ENCODE assay signal across 16 mouse cellular contexts in the genomic region with DNA sequence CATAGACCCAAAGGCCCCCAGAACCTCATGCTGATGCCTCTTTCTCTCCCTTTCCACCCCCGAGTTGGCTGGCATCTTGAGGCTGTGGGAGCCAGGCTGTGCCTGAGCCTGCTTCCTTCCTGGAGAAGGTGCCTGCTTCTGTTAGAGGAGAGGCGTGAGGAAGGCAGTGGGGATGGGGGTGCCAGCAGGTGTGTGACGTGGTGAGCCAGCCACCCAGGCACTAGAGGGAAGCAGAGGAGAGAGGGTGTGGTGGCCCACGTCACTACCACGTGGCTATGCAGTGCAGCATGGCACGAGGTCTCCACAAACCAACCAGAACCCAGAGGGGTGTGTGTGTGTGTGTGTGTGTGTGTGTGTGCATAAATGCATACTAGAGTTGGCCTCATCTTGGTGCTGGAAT. TPM values are rescaled to one million over a fixed set of nuclear protein-coding genes. Genes with fewer than 3 reads are reported as not detected.
DNase-seq lines count a peak whose midpoint lies in the region; ATAC-seq lines count a peak whose summit lies in the region.
"Had no signal": no experiment of that assay in that cellular context is flagged by ENCODE, and none has a peak within 500 bp of the region (broad histone marks: within the 10 kb centered on the region; RNA-seq: fewer than 3 reads in every experiment).

No protein-coding gene starts in this region.

- no peaks in the 10 kb centered on the region for H3K36me3 ChIP-seq in forebrain, embryonic 10.5 days (replicated peaks)
- no peaks in the 10 kb centered on the region for H3K36me3 ChIP-seq in forebrain, embryonic 12.5 days (replicated peaks)
- H3K36me3 ChIP-seq in hindbrain, embryonic 16.5 days (ENCODE audit: control insufficient read depth, insufficient read depth, low read length): no peaks in the 10 kb centered on the region
- no peaks in the 10 kb centered on the region for H3K36me3 ChIP-seq in hindbrain, embryonic 12.5 days
- H3K36me3 ChIP-seq: G1E; kidney, embryonic 15.5 days; lung, embryonic 15.5 days had no signal

- no peaks in the 10 kb centered on the region for H3K9me3 ChIP-seq in forebrain, embryonic 10.5 days
- no peaks in the 10 kb centered on the region for H3K9me3 ChIP-seq in forebrain, embryonic 12.5 days
- no peaks in the 10 kb centered on the region for H3K9me3 ChIP-seq in hindbrain, embryonic 16.5 days (ENCODE audit: control insufficient read depth, low read length)
- H3K9me3 ChIP-seq in hindbrain, embryonic 12.5 days (replicated peaks): no peaks in the 10 kb centered on the region
- H3K9me3 ChIP-seq: G1E; kidney, embryonic 15.5 days; lung, embryonic 15.5 days had no signal

- intact Hi-C loops in left cerebral cortex, postnatal 25 days (cut with DNase I): no loop called here

- DNase-seq in forebrain, embryonic 10.5 days (ENCODE audit: extremely low spot score, low spot score): no peak
- peak; percentile 41 for DNase-seq in cerebellum, adult 8-10 months
- peak; percentile 88 to 90 for DNase-seq in frontal cortex, adult 2 months (ENCODE audit: extremely low spot score in 1 of 2, low spot score in 1 of 2)
- peak; percentile 83 to 98 for DNase-seq in left cerebral cortex, postnatal 25 days (ENCODE audit: low spot score in 2 of 2)
- DNase-seq: embryo, embryonic 11 days; thymus, postnatal 4 days had no signal

- peaks cover 60% of the 10 kb centered on the region for H3K4me1 ChIP-seq in forebrain, embryonic 10.5 days
- H3K4me1 ChIP-seq in forebrain, embryonic 12.5 days: peaks cover 45% of the 10 kb centered on the region
- peaks cover 9% of the 10 kb centered on the region for H3K4me1 ChIP-seq in hindbrain, embryonic 16.5 days (ENCODE audit: control insufficient read depth, insufficient read depth, low read depth, low read length)
- H3K4me1 ChIP-seq in hindbrain, embryonic 12.5 days: peaks cover 21% of the 10 kb centered on the region
- H3K4me1 ChIP-seq: lung, embryonic 15.5 days had no signal

- WGBS in forebrain, embryonic 10.5 days: 77% methylated on average over 6 of the region's 6 CpGs
- WGBS in forebrain, embryonic 12.5 days: 76% methylated on average over 6 of the region's 6 CpGs
- 68% methylated on average over 6 of the region's 6 CpGs for WGBS in hindbrain, embryonic 16.5 days
- 66% methylated on average over 6 of the region's 6 CpGs for WGBS in hindbrain, embryonic 12.5 days

- 0 out of 2 replicates have a peak, but pooled peaks cover 2% of the 10 kb centered on the region for H3K27me3 ChIP-seq in forebrain, embryonic 10.5 days (ENCODE audit: poor library complexity, severe bottlenecking)
- peaks cover 6% of the 10 kb centered on the region; the same call in 1 of the 2 replicates for H3K27me3 ChIP-seq in forebrain, embryonic 12.5 days
- no peaks in the 10 kb centered on the region for H3K27me3 ChIP-seq in hindbrain, embryonic 16.5 days (replicated peaks; ENCODE audit: control insufficient read depth, insufficient read depth, low read length)
- H3K27me3 ChIP-seq in hindbrain, embryonic 12.5 days: no peaks in the 10 kb centered on the region; the same call in 1 of the 2 replicates
- H3K27me3 ChIP-seq: lung, embryonic 15.5 days had no signal

- H3K27ac ChIP-seq in forebrain, embryonic 10.5 days: 0 out of 2 replicates have a peak overlapping the region, but pooled peaks have one; percentile 4
- no peak overlapping the region for H3K27ac ChIP-seq in forebrain, embryonic 12.5 days
- H3K27ac ChIP-seq in hindbrain, embryonic 16.5 days (ENCODE audit: low read depth, low read length): no peak overlapping the region
- no peak overlapping the region for H3K27ac ChIP-seq in hindbrain, embryonic 12.5 days
- H3K27ac ChIP-seq: hindbrain, embryonic 14.5 days; kidney, embryonic 15.5 days; lung, embryonic 15.5 days had no signal

- H3K4me3 ChIP-seq in forebrain, embryonic 10.5 days: no peak overlapping the region
- H3K4me3 ChIP-seq in forebrain, embryonic 12.5 days (replicated peaks): no peak overlapping the region
- H3K4me3 ChIP-seq in hindbrain, embryonic 16.5 days (ENCODE audit: low read length): no peak overlapping the region
- H3K4me3 ChIP-seq in hindbrain, embryonic 12.5 days: no peak overlapping the region
- H3K4me3 ChIP-seq: kidney, embryonic 15.5 days; lung, embryonic 15.5 days; myocyte had no signal

- H3K9ac ChIP-seq in forebrain, embryonic 12.5 days: no peak overlapping the region
- H3K9ac ChIP-seq in hindbrain, embryonic 16.5 days (ENCODE audit: low read depth, low read length): no peak overlapping the region
- no peak overlapping the region for H3K9ac ChIP-seq in hindbrain, embryonic 12.5 days
- H3K9ac ChIP-seq: hindbrain, embryonic 14.5 days; kidney, embryonic 15.5 days; lung, embryonic 15.5 days had no signal

- no peak for ATAC-seq in forebrain, embryonic 12.5 days (ENCODE audit: low FRiP score)
- ATAC-seq in hindbrain, embryonic 16.5 days: no peak
- no peak for ATAC-seq in hindbrain, embryonic 12.5 days (ENCODE audit: low FRiP score)
- no peak for ATAC-seq in granulocyte monocyte progenitor cell, adult 5-6 weeks (replicated peaks; ENCODE audit: poor library complexity, severe bottlenecking)

- no peak overlapping the region for H3K4me2 ChIP-seq in forebrain, embryonic 12.5 days
- H3K4me2 ChIP-seq in hindbrain, embryonic 16.5 days (ENCODE audit: low read length): no peak overlapping the region
- no peak overlapping the region for H3K4me2 ChIP-seq in hindbrain, embryonic 12.5 days (replicated peaks)
- H3K4me2 ChIP-seq: hindbrain, embryonic 14.5 days; kidney, embryonic 15.5 days; lung, embryonic 15.5 days had no signal

RNA-seq across cellular contexts. Expression of a gene that starts 9.4 kb away (rescaled TPM):
- polyA plus RNA-seq in forebrain, embryonic 10.5 days (2016; fragmentation: Nextera tagmentation; extraction: Ambion mirVana): 0.77 and 2.6 TPM in 2 replicates
- polyA plus RNA-seq in forebrain, embryonic 12.5 days (2016; fragmentation: Nextera tagmentation; extraction: Ambion mirVana): 2.7 and 5.5 TPM in 2 replicates
- polyA plus RNA-seq in frontal cortex, adult 2 months (2012; rRNA removed): 187 and 212 TPM in 2 replicates
- 100 to 1,000 TPM; 309 to 332 TPM for total RNA-seq in left cerebral cortex, postnatal 25 days (2021)
- polyA plus RNA-seq in hindbrain, embryonic 16.5 days (2015; fragmentation: Nextera tagmentation; extraction: Ambion mirVana): 8.8 and 10.3 TPM in 2 replicates
- 6.2 and 7.6 TPM in 2 replicates for polyA plus RNA-seq in hindbrain, embryonic 12.5 days (2016; fragmentation: Nextera tagmentation; extraction: Ambion mirVana)
- not detected in 2 replicates for total RNA-seq in granulocyte monocyte progenitor cell, adult 5-6 weeks (2014; fragmentation: Nextera tagmentation)
- not detected in 2 replicates for total RNA-seq in granulocyte monocyte progenitor cell, adult 5-6 weeks (2017)
- total RNA-seq: megakaryocyte-erythroid progenitor cell, adult 5-6 weeks had no signal
- polyA plus RNA-seq: G1E had no signal

RNA-seq across cellular contexts. Expression of a gene that starts 59.0 kb away (rescaled TPM):
- polyA plus RNA-seq in forebrain, embryonic 10.5 days (2016; fragmentation: Nextera tagmentation; extraction: Ambion mirVana): 0.44 and 0.45 TPM in 2 replicates
- polyA plus RNA-seq in forebrain, embryonic 12.5 days (2016; fragmentation: Nextera tagmentation; extraction: Ambion mirVana): 0.83 and 1.1 TPM in 2 replicates
- polyA plus RNA-seq in frontal cortex, adult 2 months (2012; rRNA removed): 4.7 and 7.8 TPM in 2 replicates
- 10 to 100 TPM in 1 of 2 experiments, 1 to 10 TPM in 1; 4.8 to 30.6 TPM for total RNA-seq in left cerebral cortex, postnatal 25 days (2021)
- polyA plus RNA-seq in hindbrain, embryonic 16.5 days (2015; fragmentation: Nextera tagmentation; extraction: Ambion mirVana): 0.97 and 1.3 TPM in 2 replicates
- 1.4 and 1.7 TPM in 2 replicates for polyA plus RNA-seq in hindbrain, embryonic 12.5 days (2016; fragmentation: Nextera tagmentation; extraction: Ambion mirVana)
- total RNA-seq in granulocyte monocyte progenitor cell, adult 5-6 weeks (2014; fragmentation: Nextera tagmentation): not detected in 2 replicates
- total RNA-seq in granulocyte monocyte progenitor cell, adult 5-6 weeks (2017): 0.34 TPM in 1 of 2 replicates, not detected in the other
- total RNA-seq: G1E; megakaryocyte-erythroid progenitor cell, adult 5-6 weeks had no signal
- polyA plus RNA-seq: G1E had no signal

Comparison
In these comparisons a context has a peak if more than half of its experiments do, and no peak if none do; other contexts are left out.
1. RNA of a gene that starts 9.4 kb away (polyA plus RNA-seq): 187 to 212 TPM in frontal cortex, adult 2 months; 8.8 to 10.3 TPM in hindbrain, embryonic 16.5 days, 6.2 to 7.6 TPM in hindbrain, embryonic 12.5 days, 2.7 to 5.5 TPM in forebrain, embryonic 12.5 days and 0.77 to 2.6 TPM in forebrain, embryonic 10.5 days; every median in the first group is over 10 times any median in the second.